Mouse (Mus musculus) kidney, postnatal 14 days (tissue): ENCODE data around the gene Ptk7.

Experiments used
- DNase-seq: peaks from one replicate; pipeline ENCODE4 v3.0.0; 2022; ENCODE audit warnings: mixed read lengths

The Ptk7 gene

DNA sequence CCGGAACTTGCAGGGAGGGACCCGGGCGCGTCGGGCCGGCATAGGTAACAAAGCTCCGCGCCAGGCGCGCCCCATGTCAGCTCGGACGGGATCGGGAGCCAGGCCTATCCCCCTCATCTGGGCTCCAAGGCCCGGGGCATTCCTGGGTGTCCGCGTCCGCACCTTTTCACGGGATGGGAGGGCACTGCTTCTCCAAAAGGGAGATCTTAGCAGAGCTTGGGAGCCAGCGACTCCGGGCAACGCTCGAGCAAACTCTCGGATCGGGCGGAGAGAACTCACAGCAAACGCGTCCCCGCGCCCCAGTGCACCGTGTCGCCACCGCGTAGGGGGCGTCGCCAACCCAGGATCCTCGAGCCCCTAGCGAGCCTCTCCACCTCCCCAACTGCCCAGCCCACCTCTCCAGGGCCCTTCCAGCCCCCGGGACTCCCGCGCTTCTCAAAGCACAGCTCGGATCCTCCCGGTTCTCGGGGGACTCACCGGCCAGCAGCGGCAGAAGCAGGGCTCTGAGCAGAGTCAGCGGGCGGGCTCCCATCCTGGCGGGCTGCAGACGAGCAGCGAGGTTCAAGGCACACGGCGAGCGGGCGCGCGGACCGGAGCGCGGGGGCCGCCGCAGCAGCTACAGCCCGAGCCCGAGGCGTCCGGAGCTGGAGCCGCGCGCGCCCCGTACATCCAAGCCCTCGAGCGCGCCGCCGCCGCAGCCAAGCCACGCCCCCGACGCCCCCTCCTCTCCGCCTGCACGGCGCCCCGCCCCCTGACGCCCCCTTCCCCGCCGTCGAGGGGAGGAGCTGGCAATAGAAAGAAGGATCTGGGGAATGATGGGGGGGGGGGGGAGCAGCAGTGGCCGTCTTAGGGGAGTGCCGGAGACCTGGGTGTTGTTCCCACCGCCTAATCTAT lies at the start of gene Ptk7:
TSS of gene Ptk7 (minus strand) at position 714 of the 894 bp plus-strand sequence.
- DNase-seq, result peak; percentile 92

- no peak for DNase-seq
These were observed 49.6 kb upstream of the Ptk7 start for GRCm38 (mm10) chr17:46678911-46679310.

GRCm38 (mm10) chr17:46678416-46678815 lies 49.1 kb upstream of the Ptk7 start, which contains the start of gene Mea1:
Gene Mea1 (plus strand): TSS chr17:46678793.
- peak; percentile 31 for DNase-seq

- no peak for DNase-seq
These were observed 45.4 kb upstream of the Ptk7 start for GRCm38 (mm10) chr17:46674530-46675283.

GRCm38 (mm10) chr17:46673850-46674529 lies 44.7 kb upstream of the Ptk7 start, which contains the start of gene Rrp36:
Gene Rrp36 (minus strand): TSS chr17:46674352.
- DNase-seq, result peak; percentile 94

DNA sequence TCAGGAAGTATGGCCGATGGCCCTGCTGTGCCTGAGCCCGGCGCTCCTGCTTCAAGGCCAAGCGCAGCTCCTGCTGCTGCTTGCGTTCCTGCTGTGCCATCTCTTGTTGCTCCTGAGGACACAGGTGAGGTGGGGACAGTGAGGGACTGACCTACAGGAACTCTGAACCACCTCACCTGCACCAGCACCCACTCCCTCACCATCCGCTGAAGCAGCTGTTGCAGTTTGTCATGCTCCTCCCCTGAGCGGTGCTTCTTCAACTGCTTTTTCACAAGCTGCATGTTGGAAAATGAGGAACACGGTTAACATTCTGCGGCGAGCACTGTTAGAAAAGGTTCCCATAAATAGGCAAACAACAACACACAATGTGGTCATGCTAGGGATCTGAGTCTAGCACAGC lies 40.6 kb upstream of the Ptk7 start:
- DNase-seq, result no peak

DNA sequence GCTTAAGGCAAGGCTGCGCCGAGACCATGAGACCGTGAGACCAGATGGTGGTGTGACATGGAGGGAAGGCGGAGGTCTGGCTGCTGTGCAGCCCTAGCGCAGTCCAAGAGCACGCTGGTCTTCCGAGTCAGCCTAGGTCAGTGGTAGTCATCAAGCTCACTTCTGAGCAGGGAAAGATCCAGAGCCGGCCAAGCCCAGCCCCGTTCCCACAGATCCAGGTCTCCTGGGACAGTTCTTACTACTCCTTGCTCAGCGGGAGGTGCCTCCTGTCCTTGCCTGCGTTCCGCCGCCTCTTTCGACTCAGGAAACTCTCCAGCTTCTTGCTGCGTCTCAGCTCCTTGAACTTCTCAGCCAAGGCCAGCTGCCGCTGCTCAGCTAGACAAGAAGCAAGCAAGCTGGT lies 38.4 kb upstream of the Ptk7 start:
- DNase-seq, result peak; percentile 28

GRCm38 (mm10) chr17:46662730-46663129 lies 33.4 kb upstream of the Ptk7 start:
- peak; percentile 47 for DNase-seq

DNA sequence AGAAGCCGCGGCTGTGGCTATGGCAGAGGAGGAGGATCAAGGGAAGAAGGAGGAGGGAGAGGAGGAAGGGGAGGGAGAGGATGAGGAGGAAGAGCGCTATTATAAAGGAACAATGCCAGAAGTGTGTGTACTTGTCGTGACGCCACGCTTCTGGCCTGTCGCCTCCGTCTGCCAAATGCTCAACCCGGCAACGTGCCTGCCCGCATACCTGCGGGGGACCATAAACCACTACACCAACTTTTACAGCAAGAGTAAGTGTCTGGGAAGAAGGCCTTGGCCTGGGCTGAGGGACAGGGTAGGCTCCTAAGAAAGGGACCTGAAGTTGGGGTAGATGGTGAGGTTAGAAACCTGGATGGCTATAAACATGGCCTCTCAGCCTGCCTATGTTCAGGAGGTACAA lies 32.7 kb upstream of the Ptk7 start:
- DNase-seq, result no peak

DNA sequence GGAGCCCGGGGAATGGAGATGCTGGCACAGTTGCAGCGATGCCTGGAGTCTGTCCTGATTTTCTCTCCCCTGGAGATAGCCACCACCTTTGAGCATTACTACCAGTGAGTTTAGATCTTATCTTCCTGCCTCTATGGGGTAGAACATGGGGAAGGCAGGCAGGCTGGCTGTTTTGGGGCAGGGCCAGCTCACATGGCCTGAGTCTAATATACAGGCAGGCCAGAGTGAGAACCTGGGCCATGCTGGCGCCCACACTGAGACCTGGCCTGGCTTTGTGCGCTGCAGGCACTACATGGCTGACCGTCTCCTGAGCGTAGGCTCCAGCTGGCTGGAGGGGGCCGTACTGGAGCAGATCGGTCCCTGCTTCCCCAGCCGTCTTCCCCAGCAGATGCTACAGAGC lies 32.0 kb upstream of the Ptk7 start:
- no peak for DNase-seq

DNA sequence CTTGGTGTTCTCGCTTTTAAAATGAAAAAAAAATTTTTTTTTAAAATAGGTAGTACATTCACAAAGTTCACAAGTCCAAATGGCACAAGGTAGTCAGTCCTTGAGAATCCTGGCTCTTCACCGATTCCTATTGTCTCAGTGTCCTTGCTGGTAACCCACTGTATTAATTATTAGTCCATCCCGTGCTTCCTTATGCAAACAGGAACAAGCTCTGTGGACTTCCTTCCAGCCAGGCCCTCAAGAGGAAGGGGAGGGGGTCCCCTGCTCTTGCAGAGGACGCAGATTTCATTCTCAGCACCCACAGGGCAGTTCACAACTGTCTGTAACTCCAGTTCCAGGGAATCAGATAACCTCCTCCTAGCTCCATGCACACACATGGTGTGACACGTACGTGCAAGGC lies 26.8 kb upstream of the Ptk7 start:
- no peak for DNase-seq

DNA sequence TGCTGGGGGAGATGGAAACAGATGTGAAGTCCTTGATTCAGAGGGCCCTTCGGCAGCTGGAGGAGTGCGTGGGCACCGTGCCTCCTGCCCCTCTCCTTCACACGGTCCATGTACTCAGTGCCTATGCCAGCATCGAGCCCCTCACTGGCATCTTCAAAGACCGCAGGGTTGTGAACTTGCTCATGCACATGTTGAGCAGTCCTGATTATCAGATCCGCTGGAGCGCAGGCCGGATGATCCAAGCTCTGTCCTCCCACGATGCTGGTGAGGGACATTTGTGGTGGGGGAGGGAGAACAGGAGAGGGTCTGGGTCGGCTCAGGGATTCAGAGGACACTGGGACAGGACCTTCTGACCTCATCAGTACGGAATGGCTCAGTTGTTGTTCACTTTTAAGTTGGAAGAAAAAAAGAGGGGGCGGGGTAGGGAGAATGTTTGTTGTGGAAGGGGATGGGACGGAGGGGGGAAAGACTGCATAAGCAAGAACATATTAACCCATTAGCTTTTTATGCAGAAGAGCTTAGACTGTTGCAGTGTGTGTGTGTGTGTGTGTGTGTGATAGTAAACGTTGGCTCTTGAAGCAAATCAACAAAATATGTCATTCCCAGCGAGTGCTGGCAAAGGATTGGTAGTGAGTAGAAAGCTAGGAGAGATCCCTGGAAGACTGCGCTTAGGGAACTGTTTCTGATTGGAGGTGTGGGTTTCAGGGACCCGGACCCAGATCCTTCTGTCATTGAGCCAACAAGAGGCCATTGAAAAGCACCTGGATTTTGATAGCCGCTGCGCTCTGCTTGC lies 22.6 kb upstream of the Ptk7 start:
- DNase-seq, result no peak

- DNase-seq, result no peak
These were observed 22.0 kb upstream of the Ptk7 start for GRCm38 (mm10) chr17:46651292-46651691.

DNA sequence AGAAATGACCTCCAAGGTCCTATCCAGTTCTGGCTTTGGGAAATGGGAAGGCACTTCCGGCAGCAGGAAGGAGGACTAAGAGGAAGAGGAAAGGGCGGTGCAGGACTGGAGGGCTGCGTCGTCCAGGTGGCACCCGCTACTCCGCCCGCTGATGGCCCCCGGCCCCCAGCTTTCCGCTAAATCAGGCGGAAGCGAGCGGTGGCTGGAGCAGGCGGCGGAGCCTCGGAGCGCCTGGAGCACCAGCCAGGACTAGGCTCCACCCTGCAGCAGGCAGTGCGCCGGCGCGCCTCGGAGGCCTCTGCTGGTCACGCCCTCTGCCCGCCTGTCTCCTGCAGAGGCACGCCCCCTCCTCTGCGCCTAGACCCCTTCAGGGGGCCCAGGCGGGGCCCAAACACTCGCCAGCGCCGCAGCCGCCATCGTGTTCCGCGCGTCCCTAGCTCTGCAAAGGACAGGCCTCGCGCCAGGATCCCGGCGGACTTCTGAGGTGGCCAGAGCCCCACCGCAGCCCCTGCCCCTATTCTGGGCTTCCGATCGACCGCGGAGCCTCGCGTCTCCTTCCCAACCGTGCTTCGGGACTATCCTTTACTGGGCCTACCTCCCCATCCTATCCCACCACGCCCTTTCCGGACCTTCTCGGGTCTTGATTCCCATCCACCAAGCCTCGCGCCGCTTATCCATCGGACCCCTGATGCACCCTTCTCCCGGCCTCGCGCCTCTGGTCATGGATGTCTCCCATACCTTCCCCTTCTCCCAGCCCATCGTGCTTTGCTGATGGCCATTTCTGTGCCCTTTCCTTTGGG lies 21.1 kb upstream of the Ptk7 start, which contains the start of gene Cul7:
TSS of gene Cul7 (plus strand) at position 106 of the 800 bp plus-strand sequence.
- peak; percentile 97 for DNase-seq

DNA sequence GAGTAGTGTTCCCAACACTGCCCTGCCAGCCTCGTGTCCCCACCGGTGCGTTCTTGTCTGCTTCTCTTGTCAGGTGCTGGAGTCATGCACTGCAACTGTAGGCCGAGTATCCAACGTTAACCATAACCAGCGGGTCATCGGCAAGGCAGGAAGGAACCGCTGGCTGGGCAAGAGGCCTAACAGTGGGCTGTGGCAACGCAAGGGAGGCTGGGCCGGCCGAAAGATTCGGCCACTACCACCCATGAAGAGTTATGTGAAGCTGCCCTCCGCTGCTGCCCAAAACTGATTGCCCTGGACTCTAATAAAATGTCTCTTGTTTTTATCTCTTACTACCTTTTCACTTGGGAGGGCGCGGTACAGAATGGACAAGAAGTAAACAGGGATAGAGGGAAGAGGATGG lies 20.5 kb upstream of the Ptk7 start:
- no peak for DNase-seq

GRCm38 (mm10) chr17:46648436-46648835 lies 19.1 kb upstream of the Ptk7 start:
- DNase-seq, result no peak

DNA sequence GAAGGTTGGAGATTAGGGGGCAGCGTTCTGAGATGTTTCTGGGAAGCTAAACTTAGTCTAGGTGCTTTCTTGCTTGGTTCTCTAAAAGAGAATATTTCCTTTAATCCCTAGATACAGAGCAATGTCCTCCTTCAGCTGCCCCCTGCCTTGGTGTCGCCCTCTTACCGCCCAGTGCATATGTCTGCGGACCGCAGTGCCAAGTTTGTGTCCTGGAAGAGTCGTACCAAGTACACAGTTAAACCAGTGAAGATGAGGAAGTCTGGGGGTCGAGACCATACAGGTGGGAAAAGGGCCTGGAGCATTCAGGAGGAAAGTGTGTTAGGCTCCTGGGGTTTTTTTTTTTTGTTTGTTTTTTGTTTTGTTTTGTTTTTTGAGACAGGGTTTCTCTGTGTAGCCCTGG lies 18.0 kb upstream of the Ptk7 start:
- DNase-seq, result no peak

GRCm38 (mm10) chr17:46646322-46646662 lies 17.0 kb upstream of the Ptk7 start:
- no peak for DNase-seq

DNA sequence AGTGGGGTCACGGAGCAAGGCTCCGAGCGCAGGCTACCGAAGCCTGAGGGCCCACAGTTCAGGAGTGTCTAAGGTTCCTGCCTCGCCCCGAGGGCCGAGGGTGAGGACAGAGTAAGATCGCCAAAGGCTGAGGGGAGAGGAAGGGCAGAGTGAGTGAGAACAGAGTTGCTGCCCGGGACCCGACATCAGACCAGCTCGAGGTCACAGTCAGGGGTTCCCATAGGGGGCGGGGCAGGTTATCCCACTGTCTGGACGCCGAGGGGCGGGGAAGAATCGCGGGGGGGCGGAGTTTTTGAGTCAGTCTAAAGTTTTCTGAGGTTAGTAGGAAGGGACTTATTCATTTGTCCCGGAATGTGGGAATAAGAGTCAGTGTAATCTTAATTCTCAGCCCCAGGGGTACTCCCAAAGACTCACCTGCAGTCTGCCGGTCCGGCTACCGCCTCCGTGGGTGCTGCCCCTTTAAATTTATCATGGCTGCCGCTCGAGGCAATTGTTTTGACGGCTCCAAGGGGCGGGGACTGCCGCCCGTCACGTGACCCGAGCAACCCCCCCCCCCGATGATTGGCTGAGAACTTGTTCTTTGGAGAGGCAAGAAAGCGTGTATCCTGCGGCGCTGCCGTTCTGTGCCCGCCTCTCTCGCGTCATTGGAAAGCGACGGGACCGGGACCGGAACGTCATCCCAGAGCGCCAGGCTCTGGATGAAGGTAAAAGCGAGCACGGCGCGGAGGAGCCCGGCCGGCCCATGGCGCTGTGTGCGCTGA lies 16.4 kb upstream of the Ptk7 start, which contains the start of the genes Klc4 and Mrpl2:
TSS of gene Klc4 (minus strand) at position 462 of the 761 bp plus-strand sequence.
TSS of gene Mrpl2 (plus strand) at position 669 of the 761 bp plus-strand sequence.
- peak; percentile 99 for DNase-seq

DNA sequence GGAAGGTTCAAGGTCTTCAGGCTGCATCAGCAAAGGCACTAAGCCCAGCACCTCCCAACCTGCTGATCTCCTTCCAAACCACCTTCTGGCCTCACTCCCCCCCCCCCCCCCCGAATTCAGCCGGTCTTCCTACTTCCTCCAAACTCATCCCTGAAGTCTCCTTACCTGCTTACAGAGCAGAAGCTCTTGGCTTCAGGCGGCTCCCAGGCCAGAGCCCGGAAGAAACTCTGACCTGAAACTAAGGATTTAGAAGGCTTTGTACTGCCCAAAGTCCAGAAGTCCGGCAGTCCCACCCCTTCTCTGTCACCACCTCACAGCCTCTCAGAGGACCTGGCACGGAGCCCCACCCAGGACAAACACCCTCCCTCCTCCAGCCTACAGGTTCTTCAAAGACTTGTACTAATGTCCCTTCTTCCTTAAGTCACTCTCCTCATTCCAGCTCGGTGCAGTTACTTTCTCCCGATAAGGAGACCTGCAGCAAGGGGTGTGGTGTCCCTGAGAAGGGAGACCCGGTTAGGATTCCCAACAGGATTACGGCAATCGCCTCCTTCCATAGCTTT lies 15.7 kb upstream of the Ptk7 start:
- peak; percentile 90 for DNase-seq
